8 mouse cellular contexts compared by ENCODE assay signal in genomic region chr1:160195337-160195663, GRCm38 (mm10). TPM values are rescaled to one million over a fixed set of nuclear protein-coding genes. Genes with fewer than 3 reads are reported as not detected.
DNase-seq lines count a peak whose midpoint lies in the region; ATAC-seq and TF ChIP-seq lines count a peak whose summit lies in the region.

No protein-coding gene starts in this region.

- no peak for TF ChIP-seq CTCF in heart, adult 2 months (IDR thresholded peaks at IDR 0.05)
- no peak for TF ChIP-seq CTCF in ES-Bruce4 (IDR thresholded peaks at IDR 0.05; ENCODE audit: low read depth, low read length)
- TF ChIP-seq CTCF in liver, postnatal 0 days (IDR thresholded peaks at IDR 0.05; ENCODE audit: low read depth): no peak

- WGBS in heart, adult 2 months: 0% methylated on average over 13 of the region's 13 CpGs
- WGBS in forebrain, embryonic 16.5 days: 0% methylated on average over 13 of the region's 13 CpGs
- under 1% methylated on average over 13 of the region's 13 CpGs for WGBS in liver, postnatal 0 days (ENCODE audit: insufficient replicate concordance)

- peaks cover 1% of the 10 kb centered on the region for H3K4me1 ChIP-seq in heart, adult 2 months (ENCODE audit: control insufficient read depth, insufficient read depth, low read length)
- no peaks in the 10 kb centered on the region for H3K4me1 ChIP-seq in ES-Bruce4 (ENCODE audit: control insufficient read depth, insufficient read depth, low read length)
- peaks cover 13% of the 10 kb centered on the region for H3K4me1 ChIP-seq in forebrain, embryonic 16.5 days (replicated peaks; ENCODE audit: control insufficient read depth, insufficient read depth, low read length)
- peaks cover 8% of the 10 kb centered on the region for H3K4me1 ChIP-seq in liver, postnatal 0 days (ENCODE audit: insufficient read depth)

- peak overlapping the region; percentile 96 for H3K4me2 ChIP-seq in forebrain, embryonic 16.5 days (ENCODE audit: low read length)
- peak overlapping the region; percentile 67 for H3K4me2 ChIP-seq in liver, postnatal 0 days (ENCODE audit: low read depth, low read length)

- TF ChIP-seq EP300 in heart, adult 2 months (IDR thresholded peaks at IDR 0.05; ENCODE audit: insufficient read depth, low read depth, low read length): no peak
- no peak for TF ChIP-seq EP300 in ES-Bruce4 (IDR thresholded peaks at IDR 0.05; ENCODE audit: insufficient read depth, low read depth, low read length)
- TF ChIP-seq EP300 in liver, postnatal 0 days (IDR thresholded peaks at IDR 0.05; ENCODE audit: low read depth): no peak

- DNase-seq in heart, adult 2 months: no peak
- DNase-seq in heart, postnatal 25 days (ENCODE audit: low spot score): no peak
- no peak for DNase-seq in liver, postnatal 0 days
- no peak for DNase-seq in retina, embryonic 14.5 days (ENCODE audit: low spot score)
- no peak for DNase-seq in spleen, postnatal 14 days (ENCODE audit: low spot score in 2 of 2)
- no peak for DNase-seq in adrenal gland, postnatal 4 days (ENCODE audit: low spot score in 2 of 2)

- H3K79me2 ChIP-seq in heart, adult 2 months (replicated peaks; ENCODE audit: control insufficient read depth, insufficient read depth, low read length): no peaks in the 10 kb centered on the region

- peak overlapping the region; percentile 92 for H3K9ac ChIP-seq in heart, adult 2 months (ENCODE audit: low read depth, low read length)
- H3K9ac ChIP-seq in ES-Bruce4 (ENCODE audit: low read depth, poor library complexity, severe bottlenecking): peak overlapping the region; percentile 86
- H3K9ac ChIP-seq in forebrain, embryonic 16.5 days (replicated peaks; ENCODE audit: low read depth, low read length): peak overlapping the region; percentile 87
- peak overlapping the region; percentile 92 for H3K9ac ChIP-seq in liver, postnatal 0 days (replicated peaks)

- peaks cover 3% of the 10 kb centered on the region; the same call in 1 of the 2 replicates for H3K36me3 ChIP-seq in heart, adult 2 months (ENCODE audit: control insufficient read depth, insufficient read depth, low read length)
- H3K36me3 ChIP-seq in ES-Bruce4 (ENCODE audit: control insufficient read depth, insufficient read depth, low read length, poor library complexity, severe bottlenecking): peaks cover 19% of the 10 kb centered on the region
- H3K36me3 ChIP-seq in forebrain, embryonic 16.5 days (ENCODE audit: control insufficient read depth, insufficient read depth): peaks cover 6% of the 10 kb centered on the region
- H3K36me3 ChIP-seq in liver, postnatal 0 days (replicated peaks; ENCODE audit: insufficient read depth, low read length): peaks cover 25% of the 10 kb centered on the region

- intact Hi-C loops in heart, adult 2 months (cut with DNase I): no loop called here
- intact Hi-C loops in heart, postnatal 25 days (cut with DNase I): loop anchor here (1.0 kb wide), 1 partner anchor 17 kb away; the partner anchor contains the start of gene Cacybp

- no peak for TF ChIP-seq POLR2A in heart, adult 2 months (IDR thresholded peaks at IDR 0.05; ENCODE audit: insufficient read depth, low read depth, low read length)
- no peak for TF ChIP-seq POLR2A in ES-Bruce4 (IDR thresholded peaks at IDR 0.05; ENCODE audit: insufficient read depth, low read length)

- H3K27ac ChIP-seq in heart, adult 2 months: peak overlapping the region; percentile 77
- peak overlapping the region; percentile 7; the same call in 1 of the 2 replicates for H3K27ac ChIP-seq in ES-Bruce4 (ENCODE audit: insufficient read depth, low read length)
- peak overlapping the region; percentile 75 for H3K27ac ChIP-seq in forebrain, embryonic 16.5 days (ENCODE audit: low read length)
- H3K27ac ChIP-seq in liver, postnatal 0 days (ENCODE audit: low read depth): peak overlapping the region; percentile 87

- no peaks in the 10 kb centered on the region for H3K27me3 ChIP-seq in heart, adult 2 months (ENCODE audit: control insufficient read depth, insufficient read depth, low read length)
- H3K27me3 ChIP-seq in ES-Bruce4 (ENCODE audit: control insufficient read depth, insufficient read depth, low read length, poor library complexity, severe bottlenecking): no peaks in the 10 kb centered on the region
- no peaks in the 10 kb centered on the region for H3K27me3 ChIP-seq in forebrain, embryonic 16.5 days (replicated peaks; ENCODE audit: control insufficient read depth, insufficient read depth, low read length)
- H3K27me3 ChIP-seq in liver, postnatal 0 days (ENCODE audit: insufficient read depth, low read length): no peaks in the 10 kb centered on the region

- peak overlapping the region; percentile 81 for H3K4me3 ChIP-seq in heart, adult 2 months
- peak overlapping the region; percentile 98 for H3K4me3 ChIP-seq in ES-Bruce4 (ENCODE audit: low read depth, low read length)
- peak overlapping the region; percentile 95 for H3K4me3 ChIP-seq in forebrain, embryonic 16.5 days (replicated peaks; ENCODE audit: low read length)
- peak overlapping the region; percentile 88 for H3K4me3 ChIP-seq in liver, postnatal 0 days (ENCODE audit: low read depth, low read length)

- no peak; the same call in 1 of the 2 replicates for ATAC-seq in forebrain, embryonic 16.5 days
- peak; percentile 34 for ATAC-seq in liver, postnatal 0 days

- no peaks in the 10 kb centered on the region for H3K9me3 ChIP-seq in ES-Bruce4 (replicated peaks; ENCODE audit: control insufficient read depth, insufficient read depth, low read length, poor library complexity, severe bottlenecking)
- H3K9me3 ChIP-seq in forebrain, embryonic 16.5 days (ENCODE audit: control insufficient read depth, low read length): no peaks in the 10 kb centered on the region
- no peaks in the 10 kb centered on the region for H3K9me3 ChIP-seq in liver, postnatal 0 days (ENCODE audit: low read length)

RNA-seq across cellular contexts. Expression of gene Mrps14, which starts 0.3 kb away (rescaled TPM):
- 100 to 1,000 TPM in 1 of 2 experiments, 10 to 100 TPM in 1; 94.6 to 102 TPM for total RNA-seq in heart, adult 2 months (2021)
- polyA plus RNA-seq in heart, adult 2 months (2012; rRNA removed): 46.2 and 60.7 TPM in 2 replicates
- 100 to 1,000 TPM; 111 to 113 TPM for total RNA-seq in heart, postnatal 25 days (2021)
- 76.9 and 81.9 TPM in 2 replicates for polyA plus RNA-seq in ES-Bruce4 (2011; ENCODE audit: insufficient read depth, insufficient read length, low read depth, missing spikeins)
- 162 and 186 TPM in 2 replicates for polyA plus RNA-seq in forebrain, embryonic 16.5 days (2015; fragmentation: Nextera tagmentation; extraction: Ambion mirVana)
- polyA plus RNA-seq in liver, postnatal 0 days (2015; fragmentation: Nextera tagmentation; extraction: Ambion mirVana): 160 and 167 TPM in 2 replicates
- total RNA-seq in adrenal gland, postnatal 4 days (2021): 10 to 100 TPM; 85.5 to 87.2 TPM

RNA-seq across cellular contexts. Expression of gene Cacybp, which starts 17.4 kb away (rescaled TPM):
- total RNA-seq in heart, adult 2 months (2021): 10 to 100 TPM; 70.5 to 74.2 TPM
- 6.5 and 13.7 TPM in 2 replicates for polyA plus RNA-seq in heart, adult 2 months (2012; rRNA removed)
- 10 to 100 TPM; 64.0 to 74.6 TPM for total RNA-seq in heart, postnatal 25 days (2021)
- polyA plus RNA-seq in ES-Bruce4 (2011; ENCODE audit: insufficient read depth, insufficient read length, low read depth, missing spikeins): 299 and 323 TPM in 2 replicates
- 293 and 313 TPM in 2 replicates for polyA plus RNA-seq in forebrain, embryonic 16.5 days (2015; fragmentation: Nextera tagmentation; extraction: Ambion mirVana)
- 66.0 and 75.2 TPM in 2 replicates for polyA plus RNA-seq in liver, postnatal 0 days (2015; fragmentation: Nextera tagmentation; extraction: Ambion mirVana)
- 10 to 100 TPM; 77.2 to 80.7 TPM for total RNA-seq in adrenal gland, postnatal 4 days (2021)

RNA-seq across cellular contexts. Expression of gene Tnn, which starts 41.9 kb away (rescaled TPM):
- total RNA-seq in heart, adult 2 months (2021): not detected
- 0.06 TPM in 1 of 2 replicates, not detected in the other for polyA plus RNA-seq in heart, adult 2 months (2012; rRNA removed)
- total RNA-seq in heart, postnatal 25 days (2021): not detected
- not detected in 2 replicates for polyA plus RNA-seq in ES-Bruce4 (2011; ENCODE audit: insufficient read depth, insufficient read length, low read depth, missing spikeins)
- 0.15 and 0.19 TPM in 2 replicates for polyA plus RNA-seq in forebrain, embryonic 16.5 days (2015; fragmentation: Nextera tagmentation; extraction: Ambion mirVana)
- not detected in 2 replicates for polyA plus RNA-seq in liver, postnatal 0 days (2015; fragmentation: Nextera tagmentation; extraction: Ambion mirVana)
- under 1 TPM; 0.45 to 0.93 TPM for total RNA-seq in adrenal gland, postnatal 4 days (2021)

Comparison
In these comparisons a context has a peak if more than half of its experiments do, and no peak if none do; other contexts are left out.
1. H3K27ac ChIP-seq: peak in every context shown above with its lines; median percentile 87 in liver, postnatal 0 days; 77 in heart, adult 2 months; 75 in forebrain, embryonic 16.5 days; 7 in ES-Bruce4.